Mouse (Mus musculus): ENCODE measurements at regions not wholly inside any gene's neighbourhood (a gene's known extent, or its start where the extent isn't known, plus 50 kb on each side); places are given as distances from the start of the nearest gene placed in this dataset.

GRCm38 (mm10) chr9:33827409-33827808, 658.3 kb upstream of the Kirrel3 start:
- no peak for TF ChIP-seq E2F4 (IDR thresholded peaks at IDR 0.05; ENCODE audit: insufficient read depth)
- TF ChIP-seq TCF3 (IDR thresholded peaks at IDR 0.05; ENCODE audit: insufficient read length, low read depth), result no peak
- TF ChIP-seq MAX (IDR thresholded peaks at IDR 0.05; ENCODE audit: low read depth), result no peak
- TF ChIP-seq TCF12 (IDR thresholded peaks at IDR 0.05; ENCODE audit: insufficient read depth, poor library complexity, severe bottlenecking), result no peak
- TF ChIP-seq USF1 (IDR thresholded peaks at IDR 0.05; ENCODE audit: low read depth), result no peak
- no peak for TF ChIP-seq POLR2AphosphoS2 (IDR thresholded peaks at IDR 0.05; ENCODE audit: insufficient read length, low read depth)
- no peak for TF ChIP-seq SRF (IDR thresholded peaks at IDR 0.05; ENCODE audit: control insufficient read depth, insufficient read length, low read depth)
- H3K27me3 ChIP-seq (ENCODE audit: control insufficient read depth, insufficient read depth, insufficient read length), result no peaks in the 10 kb centered on the region
- no peak overlapping the region for H3ac ChIP-seq (ENCODE audit: control insufficient read depth, insufficient read length)
- H3K4me3 ChIP-seq, result no peak overlapping the region
- no peaks in the 10 kb centered on the region for H3K36me3 ChIP-seq (ENCODE audit: control insufficient read depth, insufficient read depth)
- H3K4me2 ChIP-seq (ENCODE audit: low read depth), result no peak overlapping the region
- H3K79me2 ChIP-seq (ENCODE audit: control insufficient read depth, insufficient read depth), result no peaks in the 10 kb centered on the region

DNA sequence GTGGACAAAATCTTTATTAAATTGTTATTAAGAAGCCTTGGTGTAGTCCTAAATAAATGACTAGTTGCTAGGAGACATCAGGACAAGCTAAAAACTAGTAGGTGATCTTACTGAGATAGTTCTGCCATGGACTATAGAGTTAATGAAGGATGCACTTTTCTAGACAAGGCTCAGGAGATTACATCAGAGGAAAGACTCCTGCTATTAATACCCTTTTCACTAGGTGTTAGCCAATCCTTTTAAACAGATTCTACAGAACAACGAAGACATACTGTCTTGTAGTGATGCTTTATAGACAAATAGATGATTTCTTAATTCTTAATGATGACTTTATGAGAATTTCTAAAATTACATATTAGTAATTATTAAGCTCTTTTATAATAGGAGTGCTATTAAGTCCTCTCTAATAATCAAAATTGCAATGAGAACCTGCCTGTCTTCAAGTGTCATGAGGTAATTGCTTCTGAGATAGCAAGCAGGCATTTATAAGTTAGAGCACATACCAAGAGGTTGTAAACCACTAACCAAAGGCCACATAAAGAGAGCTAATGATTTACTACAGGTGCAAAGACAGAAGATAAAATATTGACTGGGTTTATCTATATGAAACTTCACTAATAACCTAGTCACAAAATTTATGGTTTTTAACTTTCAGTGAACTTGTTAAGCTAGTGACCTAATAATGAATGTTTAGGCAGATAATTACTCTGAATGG, 647.9 kb upstream of the Kirrel3 start:
- no peaks in the 10 kb centered on the region for H3K36me3 ChIP-seq (ENCODE audit: control insufficient read depth, insufficient read depth)
- TF ChIP-seq E2F4 (IDR thresholded peaks at IDR 0.05; ENCODE audit: insufficient read depth) (no peak), REST (IDR thresholded peaks at IDR 0.05; ENCODE audit: insufficient read depth, insufficient read length) (no peak), POLR2AphosphoS2 (IDR thresholded peaks at IDR 0.05; ENCODE audit: insufficient read length, low read depth) (no peak), USF1 (IDR thresholded peaks at IDR 0.05; ENCODE audit: low read depth) (no peak), CEBPB (IDR thresholded peaks at IDR 0.05; ENCODE audit: insufficient read depth, poor library complexity, severe bottlenecking) (no peak), MYOD1 (IDR thresholded peaks at IDR 0.05; ENCODE audit: control insufficient read depth in 1 of 3, insufficient read length in 2 of 3, low read depth in 2 of 3) (no peak), SRF (IDR thresholded peaks at IDR 0.05; ENCODE audit: control insufficient read depth, insufficient read length, low read depth) (no peak), MYOG (IDR thresholded peaks at IDR 0.05; ENCODE audit: control insufficient read depth in 1 of 3, insufficient read depth in 1 of 3, insufficient read length in 2 of 3, low read depth in 2 of 3) (no peak), POLR2A (IDR thresholded peaks at IDR 0.05; ENCODE audit: insufficient read length, low read depth) (no peak), MAX (IDR thresholded peaks at IDR 0.05; ENCODE audit: low read depth) (no peak), TCF3 (IDR thresholded peaks at IDR 0.05; ENCODE audit: insufficient read length, low read depth) (no peak), TCF12 (IDR thresholded peaks at IDR 0.05; ENCODE audit: insufficient read depth, poor library complexity, severe bottlenecking) (no peak)
- no peaks in the 10 kb centered on the region for H3K27me3 ChIP-seq (ENCODE audit: control insufficient read depth, insufficient read depth, insufficient read length)
- no peak overlapping the region for H3ac ChIP-seq (ENCODE audit: control insufficient read depth, insufficient read length)
- H3K4me3 ChIP-seq, result no peak overlapping the region
- no peak overlapping the region for H3K4me2 ChIP-seq (ENCODE audit: low read depth)
- H3K79me2 ChIP-seq (ENCODE audit: control insufficient read depth, insufficient read depth), result no peaks in the 10 kb centered on the region

DNA sequence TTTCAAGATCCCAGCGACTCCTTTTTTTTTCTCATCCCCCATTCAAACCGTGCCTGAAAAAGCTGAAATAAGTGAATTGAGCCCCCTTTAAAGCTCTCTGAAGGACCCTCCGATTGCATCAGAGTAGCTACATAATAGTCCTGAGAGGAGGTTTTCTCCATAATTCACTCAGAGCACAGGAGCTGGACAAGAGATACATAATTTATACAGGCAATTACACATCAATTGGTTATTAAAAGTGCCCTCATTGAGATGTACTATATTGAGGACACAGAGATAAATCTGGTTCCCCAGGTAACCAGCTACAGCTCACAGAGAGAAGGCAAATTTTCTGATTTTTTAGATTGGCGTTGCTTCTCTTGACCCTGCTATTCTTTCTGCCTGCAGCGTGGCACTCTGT, 636.1 kb upstream of the Kirrel3 start:
- no peak overlapping the region for H3K4me2 ChIP-seq (ENCODE audit: low read depth)
- H3K36me3 ChIP-seq (ENCODE audit: control insufficient read depth, insufficient read depth), result no peaks in the 10 kb centered on the region
- H3K27me3 ChIP-seq (ENCODE audit: control insufficient read depth, insufficient read depth, insufficient read length), result no peaks in the 10 kb centered on the region
- no peak for TF ChIP-seq E2F4 (IDR thresholded peaks at IDR 0.05; ENCODE audit: insufficient read depth)
- TF ChIP-seq MYOG (IDR thresholded peaks at IDR 0.05; ENCODE audit: control insufficient read depth in 1 of 3, insufficient read depth in 1 of 3, insufficient read length in 2 of 3, low read depth in 2 of 3), result no peak
- no peak for TF ChIP-seq TCF12 (IDR thresholded peaks at IDR 0.05; ENCODE audit: insufficient read depth, poor library complexity, severe bottlenecking)
- TF ChIP-seq CEBPB (IDR thresholded peaks at IDR 0.05; ENCODE audit: insufficient read depth, poor library complexity, severe bottlenecking), result no peak
- TF ChIP-seq REST (IDR thresholded peaks at IDR 0.05; ENCODE audit: insufficient read depth, insufficient read length), result no peak
- no peak for TF ChIP-seq MAX (IDR thresholded peaks at IDR 0.05; ENCODE audit: low read depth)
- no peak overlapping the region for H3ac ChIP-seq (ENCODE audit: control insufficient read depth, insufficient read length)
- no peak overlapping the region for H3K4me3 ChIP-seq
- H3K79me2 ChIP-seq (ENCODE audit: control insufficient read depth, insufficient read depth), result no peaks in the 10 kb centered on the region

GRCm38 (mm10) chr9:33850024-33850423, 635.7 kb upstream of the Kirrel3 start:
- Histone ChIP-seq H3K27me3 (ENCODE audit: control insufficient read depth, insufficient read depth, insufficient read length) (no peaks in the 10 kb centered on the region), H3K36me3 (ENCODE audit: control insufficient read depth, insufficient read depth) (no peaks in the 10 kb centered on the region), H3K4me2 (ENCODE audit: low read depth) (peak overlapping the region; percentile 19), H3ac (ENCODE audit: control insufficient read depth, insufficient read length) (no peak overlapping the region), H3K79me2 (ENCODE audit: control insufficient read depth, insufficient read depth) (no peaks in the 10 kb centered on the region), H3K4me3 (no peak overlapping the region)
- TF ChIP-seq POLR2AphosphoS2 (IDR thresholded peaks at IDR 0.05; ENCODE audit: insufficient read length, low read depth), result no peak
- TF ChIP-seq TCF12 (IDR thresholded peaks at IDR 0.05; ENCODE audit: insufficient read depth, poor library complexity, severe bottlenecking), result no peak
- TF ChIP-seq MAX (IDR thresholded peaks at IDR 0.05; ENCODE audit: low read depth), result no peak
- TF ChIP-seq MYOG (IDR thresholded peaks at IDR 0.05; ENCODE audit: control insufficient read depth in 1 of 3, insufficient read depth in 1 of 3, insufficient read length in 2 of 3, low read depth in 2 of 3), result no peak
- no peak for TF ChIP-seq SRF (IDR thresholded peaks at IDR 0.05; ENCODE audit: control insufficient read depth, insufficient read length, low read depth)
- no peak for TF ChIP-seq REST (IDR thresholded peaks at IDR 0.05; ENCODE audit: insufficient read depth, insufficient read length)
- no peak for TF ChIP-seq USF1 (IDR thresholded peaks at IDR 0.05; ENCODE audit: low read depth)
- TF ChIP-seq CEBPB (IDR thresholded peaks at IDR 0.05; ENCODE audit: insufficient read depth, poor library complexity, severe bottlenecking), result no peak

- H3K27me3 ChIP-seq (ENCODE audit: control insufficient read depth, insufficient read depth, insufficient read length), result no peaks in the 10 kb centered on the region
- H3ac ChIP-seq (ENCODE audit: control insufficient read depth, insufficient read length), result no peak overlapping the region
- no peaks in the 10 kb centered on the region for H3K36me3 ChIP-seq (ENCODE audit: control insufficient read depth, insufficient read depth)
- TF ChIP-seq E2F4 (IDR thresholded peaks at IDR 0.05; ENCODE audit: insufficient read depth) (no peak), POLR2AphosphoS2 (IDR thresholded peaks at IDR 0.05; ENCODE audit: insufficient read length, low read depth) (no peak), CEBPB (IDR thresholded peaks at IDR 0.05; ENCODE audit: insufficient read depth, poor library complexity, severe bottlenecking) (no peak), MYOD1 (IDR thresholded peaks at IDR 0.05; ENCODE audit: control insufficient read depth in 1 of 3, insufficient read length in 2 of 3, low read depth in 2 of 3) (peak in 1 of 3 experiments; percentile 14)
- no peak overlapping the region for H3K4me3 ChIP-seq
- H3K79me2 ChIP-seq (ENCODE audit: control insufficient read depth, insufficient read depth), result no peaks in the 10 kb centered on the region
- peak overlapping the region; percentile 19 for H3K4me2 ChIP-seq (ENCODE audit: low read depth)
Observed at GRCm38 (mm10) chr9:33850993-33851392, 634.7 kb upstream of the Kirrel3 start.
